ENCODE assay signal across 7 mouse cellular contexts in the genomic region with DNA sequence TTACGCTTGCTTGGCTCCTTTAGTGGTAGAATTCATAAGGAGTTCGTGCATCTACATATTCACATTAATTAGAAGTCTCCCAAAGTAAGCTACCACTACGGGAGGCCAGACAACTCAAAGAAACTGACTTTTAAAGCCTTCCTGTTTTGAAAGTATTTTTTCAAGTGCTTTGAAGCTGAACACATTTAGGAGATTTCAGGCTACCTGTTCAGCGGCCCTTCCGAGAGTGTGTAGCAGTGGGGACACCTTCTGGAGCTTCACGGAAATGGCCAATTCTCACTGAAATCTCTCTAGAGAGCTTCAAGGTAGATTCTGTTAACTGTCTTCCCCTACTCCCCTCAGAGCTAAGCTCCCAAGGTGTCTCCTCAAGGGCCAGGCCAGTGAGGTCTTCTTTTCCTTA.
DNase-seq lines count a peak whose midpoint lies in the region; ATAC-seq and TF ChIP-seq lines count a peak whose summit lies in the region.

No protein-coding gene starts in this region.

- H3K9ac ChIP-seq in lung, embryonic 14.5 days = no peak overlapping the region

- DNase-seq in lung, embryonic 14.5 days = peak; percentile 72
- no peak for DNase-seq in lung, postnatal 4 days
- peak; percentile 27 for DNase-seq in adrenal gland, postnatal 25 days
- peak; percentile 59 for DNase-seq in embryo, embryonic 11 days
- peak; percentile 55 to 72 for DNase-seq in layer of hippocampus, postnatal 10 days (ENCODE audit: low spot score in 2 of 2)
- peak; percentile 51 for DNase-seq in right cerebral cortex, postnatal 4 days
- DNase-seq in gastrocnemius, postnatal 14 days = no peak

- TF ChIP-seq CTCF in lung, embryonic 14.5 days (IDR thresholded peaks at IDR 0.05; ENCODE audit: low read depth) = peak; percentile 64

- H3K27ac ChIP-seq in lung, embryonic 14.5 days (ENCODE audit: low read depth) = no peak overlapping the region

- 38% methylated on average over 6 of the region's 6 CpGs for WGBS in lung, embryonic 14.5 days

- no peaks in the 10 kb centered on the region for H3K27me3 ChIP-seq in lung, embryonic 14.5 days (ENCODE audit: insufficient read depth, low read length)

- no peak overlapping the region for H3K4me3 ChIP-seq in lung, embryonic 14.5 days (ENCODE audit: low read depth, low read length)

- no peaks in the 10 kb centered on the region for H3K4me1 ChIP-seq in lung, embryonic 14.5 days (ENCODE audit: insufficient read depth)

- intact Hi-C loops in gastrocnemius, postnatal 14 days (cut with DNase I; ENCODE audit: low total_unique reads) = loop anchor here (10.0 kb wide), 1 partner anchor 334 kb away; no protein-coding TSS in a partner anchor

- no peak for ATAC-seq in lung, embryonic 14.5 days (ENCODE audit: insufficient read depth)

- H3K36me3 ChIP-seq in lung, embryonic 14.5 days (ENCODE audit: insufficient read depth) = no peaks in the 10 kb centered on the region

- H3K4me2 ChIP-seq in lung, embryonic 14.5 days = no peak overlapping the region

- H3K9me3 ChIP-seq in lung, embryonic 14.5 days (ENCODE audit: low read depth, low read length) = no peaks in the 10 kb centered on the region

Comparison
In these comparisons a context has a peak if more than half of its experiments do, and no peak if none do; other contexts are left out.
1. DNase-seq: peak in lung, embryonic 14.5 days (single experiment), adrenal gland, postnatal 25 days (single experiment), embryo, embryonic 11 days (single experiment), layer of hippocampus, postnatal 10 days (2 of 2) and right cerebral cortex, postnatal 4 days (single experiment); none in lung, postnatal 4 days (0 of 2) and gastrocnemius, postnatal 14 days (single experiment).